Mouse (Mus musculus) heart, postnatal 0 days (tissue): ENCODE measurements around the gene Gm5129.

Experiments used
- CTCF ChIP-seq: IDR thresholded peaks from 2 replicates; pipeline ENCODE4 v1.5.1; 2016; ENCODE audit warnings: antibody characterized with exemption, control low read depth, low read depth
- EP300 ChIP-seq: IDR thresholded peaks from 2 replicates; pipeline ENCODE4 v1.6.1; 2016; ENCODE audit warnings: antibody characterized with exemption, low read depth

DNA sequence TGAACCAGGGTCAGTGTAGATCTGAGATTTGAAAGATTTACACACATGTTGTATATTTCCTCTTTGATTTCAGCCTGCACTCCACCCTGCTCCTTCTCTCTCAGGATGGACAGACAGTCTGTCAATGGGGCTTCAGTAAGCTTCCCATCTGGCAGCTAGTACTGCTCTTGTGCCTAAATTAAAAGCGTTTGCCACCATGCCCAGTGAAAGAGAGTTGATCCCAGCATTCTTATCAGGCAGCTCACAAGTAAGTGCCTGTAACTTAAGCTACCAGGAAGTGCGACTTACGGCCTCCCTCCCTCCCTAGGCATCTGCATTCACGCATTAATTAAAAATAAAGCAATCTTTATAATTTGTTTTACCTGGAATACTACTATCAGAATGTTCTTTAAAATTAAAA lies 5.4 kb upstream of the Gm5129 start:
- TF ChIP-seq CTCF, result no peak
- TF ChIP-seq EP300, result no peak
